Mouse (Mus musculus) neural tube, embryonic 14.5 days (tissue): ENCODE results near the gene Olfr429. TPM values are rescaled to one million over a fixed set of nuclear protein-coding genes. Genes with fewer than 3 reads are reported as not detected.

Experiments
- ATAC-seq: fragments of 200-750 bp; cut with Nextera tagmentation; 2 replicates; pipeline ENCODE4 v1.8.0; 2017; ENCODE audit warnings: low read depth, mild to moderate bottlenecking, moderate TSS enrichment, moderate library complexity
- H3K27ac ChIP-seq: fragments of 300-500 bp; sonication (generic); 2 replicates; pipeline ENCODE4 v1.5.1; 2014; ENCODE audit warnings: low read depth, mild to moderate bottlenecking, control low read depth, low read length, moderate library complexity, mixed read lengths
- H3K27me3 ChIP-seq: fragments of 300-500 bp; sonication (generic); 2 replicates; pipeline ENCODE4 v1.6.1; 2014; ENCODE audit warnings: low read length; ENCODE audit not compliant: control insufficient read depth, insufficient read depth
- H3K36me3 ChIP-seq: fragments of 300-500 bp; sonication (generic); 2 replicates; pipeline ENCODE4 v1.6.1; 2014; ENCODE audit warnings: low read length, mixed read lengths; ENCODE audit not compliant: control insufficient read depth, insufficient read depth
- H3K4me1 ChIP-seq: fragments of 300-500 bp; sonication (generic); 2 replicates; pipeline ENCODE4 v1.6.1; 2014; ENCODE audit warnings: low read length; ENCODE audit not compliant: control insufficient read depth, insufficient read depth
- H3K4me2 ChIP-seq: fragments of 300-500 bp; sonication (generic); 2 replicates; pipeline ENCODE4 v1.6.1; 2014; ENCODE audit warnings: mild to moderate bottlenecking, low read depth, low read length, control low read depth
- H3K4me3 ChIP-seq: fragments of 300-500 bp; sonication (generic); 2 replicates; pipeline ENCODE4 v1.5.1; 2014; ENCODE audit warnings: low read depth, low read length, control low read depth, mixed read lengths
- H3K9ac ChIP-seq: fragments of 300-500 bp; sonication (generic); replicated peaks from 2 replicates; pipeline ENCODE4 v1.6.1; 2014; ENCODE audit warnings: low read depth, mild to moderate bottlenecking, control low read depth, low read length, mixed read lengths
- H3K9me3 ChIP-seq: fragments of 300-500 bp; sonication (generic); 2 replicates; pipeline ENCODE4 v1.6.1; 2016; ENCODE audit warnings: low read length; ENCODE audit not compliant: control insufficient read depth
- WGBS: fragments of 180-500 bp; shearing (Covaris S2); extraction: QIAGEN DNeasy Blood & Tissue Kit; methylation state at CpG from one replicate; pipeline ENCODE4 v1.1.7; 2014; 5-methylcytosine and 5-hydroxymethylcytosine counted together
- polyA plus RNA-seq: library from polyadenylated mRNA; unstranded; fragments of >200 nt; fragmentation: Nextera tagmentation; extraction: Ambion mirVana; gene quantifications from 2 replicates; pipeline ENCODE4 v1.2.1, GENCODE M21; 2014

Gene Olfr429
- polyA plus RNA-seq, 1 experiment from 2014 or later: not detected

- H3K9ac ChIP-seq: no peak overlapping the region
- WGBS: 91% methylated on average over 4 of the region's 4 CpGs
- no peaks in the 10 kb centered on the region for H3K4me1 ChIP-seq
- ATAC-seq: no peak
- H3K9me3 ChIP-seq: no peaks in the 10 kb centered on the region
- no peak overlapping the region for H3K27ac ChIP-seq
- H3K4me2 ChIP-seq: no peak overlapping the region
- no peaks in the 10 kb centered on the region for H3K36me3 ChIP-seq
- H3K27me3 ChIP-seq: no peaks in the 10 kb centered on the region
- H3K4me3 ChIP-seq: no peak overlapping the region
Observed at GRCm38 (mm10) chr1:174050532-174050931, 33.6 kb upstream of the Olfr429 start.

GRCm38 (mm10) chr1:174051515-174051914 lies 32.6 kb upstream of the Olfr429 start:
- no peaks in the 10 kb centered on the region for H3K36me3 ChIP-seq
- H3K9me3 ChIP-seq: no peaks in the 10 kb centered on the region
- no peak overlapping the region for H3K27ac ChIP-seq
- no peak overlapping the region for H3K4me2 ChIP-seq
- no peaks in the 10 kb centered on the region for H3K27me3 ChIP-seq
- ATAC-seq: no peak
- no peak overlapping the region for H3K9ac ChIP-seq
- no peaks in the 10 kb centered on the region for H3K4me1 ChIP-seq
- WGBS: 90% methylated on average over 4 of the region's 4 CpGs
- H3K4me3 ChIP-seq: no peak overlapping the region

DNA sequence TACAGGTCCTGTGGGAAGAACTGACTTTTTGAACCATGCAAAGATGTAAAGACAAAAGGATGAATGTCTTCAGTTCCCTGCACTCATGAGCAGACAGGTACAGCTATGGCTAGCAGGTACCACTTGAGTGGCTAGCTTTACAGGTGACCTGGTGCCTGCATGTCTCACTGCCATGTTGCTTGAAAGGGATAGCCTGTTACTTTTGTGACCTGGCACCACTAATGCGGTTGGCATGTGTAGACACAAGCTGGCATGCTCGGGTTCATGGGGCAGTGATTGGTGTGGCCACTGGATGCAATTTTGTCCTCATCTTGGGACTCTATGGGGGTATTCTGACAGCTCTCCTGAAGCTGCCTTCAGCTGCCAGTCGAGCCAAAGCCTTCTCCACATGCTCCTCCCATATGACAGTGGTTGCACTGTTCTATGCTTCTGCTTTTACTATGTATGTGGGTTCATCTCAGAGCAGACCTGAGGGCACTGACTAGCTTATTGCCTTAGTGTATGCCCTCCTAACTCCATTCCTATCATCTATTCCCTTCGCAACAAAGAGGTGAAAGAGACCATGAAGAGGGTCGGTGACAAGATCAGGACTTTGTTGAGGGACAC lies 32.1 kb upstream of the Olfr429 start:
- WGBS: 93% methylated on average over 5 of the region's 5 CpGs
- Histone ChIP-seq H3K9ac (no peak overlapping the region), H3K27me3 (no peaks in the 10 kb centered on the region), H3K36me3 (no peaks in the 10 kb centered on the region), H3K27ac (no peak overlapping the region), H3K4me2 (no peak overlapping the region), H3K4me3 (no peak overlapping the region), H3K4me1 (no peaks in the 10 kb centered on the region), H3K9me3 (no peaks in the 10 kb centered on the region)
- no peak for ATAC-seq

DNA sequence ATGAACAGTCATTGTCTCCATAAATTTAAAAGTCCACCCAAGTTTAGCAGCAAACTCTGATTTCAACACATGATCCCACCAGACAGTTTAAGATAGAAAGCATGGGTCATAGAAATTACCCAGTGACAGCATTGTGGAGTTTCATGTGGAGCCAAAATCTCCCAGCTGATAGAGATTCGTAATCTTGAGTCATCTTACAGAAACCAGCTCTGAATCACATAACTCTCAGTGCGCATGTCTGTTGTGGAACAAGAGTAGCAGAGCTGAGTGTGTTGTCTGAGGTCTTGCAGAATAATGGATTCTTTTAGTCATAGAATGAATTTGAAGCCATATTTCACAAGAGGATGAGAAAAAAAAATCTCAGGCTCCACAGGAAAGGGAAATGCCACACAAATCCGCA lies 31.1 kb upstream of the Olfr429 start:
- Histone ChIP-seq H3K27ac (no peak overlapping the region), H3K4me3 (no peak overlapping the region), H3K9ac (no peak overlapping the region), H3K4me2 (no peak overlapping the region), H3K27me3 (no peaks in the 10 kb centered on the region), H3K9me3 (no peaks in the 10 kb centered on the region), H3K36me3 (no peaks in the 10 kb centered on the region), H3K4me1 (no peaks in the 10 kb centered on the region)
- WGBS: 89% methylated on average over 3 of the region's 3 CpGs
- no peak for ATAC-seq

GRCm38 (mm10) chr1:174055248-174055647 lies 28.9 kb upstream of the Olfr429 start:
- no peak overlapping the region for H3K9ac ChIP-seq
- no peaks in the 10 kb centered on the region for H3K9me3 ChIP-seq
- no peak overlapping the region for H3K4me3 ChIP-seq
- ATAC-seq: no peak
- no peaks in the 10 kb centered on the region for H3K27me3 ChIP-seq
- H3K27ac ChIP-seq: no peak overlapping the region
- H3K4me1 ChIP-seq: no peaks in the 10 kb centered on the region
- H3K4me2 ChIP-seq: no peak overlapping the region
- no peaks in the 10 kb centered on the region for H3K36me3 ChIP-seq
- 78% methylated on average over 2 of the region's 2 CpGs for WGBS

GRCm38 (mm10) chr1:174066305-174066704 lies 17.8 kb upstream of the Olfr429 start, which contains the start of gene Olfr430:
Olfr430 (plus strand) TSS chr1:174066605.
- Histone ChIP-seq H3K4me3 (no peak within 1 kb of the TSS), H3K4me1 (no peaks in the 10 kb centered on the region), H3K27me3 (no peaks in the 10 kb centered on the region), H3K4me2 (no peak within 1 kb of the TSS), H3K27ac (no peak within 1 kb of the TSS), H3K9ac (no peak within 1 kb of the TSS), H3K36me3 (no peaks in the 10 kb centered on the region), H3K9me3 (no peaks in the 10 kb centered on the region)
- ATAC-seq: no peak
- 90% methylated on average over 3 of the region's 3 CpGs for WGBS

- H3K4me3 ChIP-seq: no peak within 1 kb of the TSS
- no peak within 1 kb of the TSS for H3K27ac ChIP-seq
- no peaks in the 10 kb centered on the region for H3K9me3 ChIP-seq
- no peak within 1 kb of the TSS for H3K4me2 ChIP-seq
- no peak within 1 kb of the TSS for H3K9ac ChIP-seq
- WGBS: 95% methylated on average over 1 of the region's 1 CpGs
- no peaks in the 10 kb centered on the region for H3K4me1 ChIP-seq
- H3K36me3 ChIP-seq: no peaks in the 10 kb centered on the region
- no peaks in the 10 kb centered on the region for H3K27me3 ChIP-seq
- ATAC-seq: no peak
Observed at GRCm38 (mm10) chr1:174096591-174096990, 12.5 kb downstream of the Olfr429 start, which contains the start of gene Olfr427. Olfr427 (plus strand) TSS chr1:174096891.

- 61% methylated on average over 2 of the region's 2 CpGs for WGBS
- Histone ChIP-seq H3K4me3 (no peak overlapping the region), H3K27me3 (no peaks in the 10 kb centered on the region), H3K27ac (no peak overlapping the region), H3K9me3 (no peaks in the 10 kb centered on the region), H3K4me2 (no peak overlapping the region), H3K9ac (no peak overlapping the region), H3K36me3 (no peaks in the 10 kb centered on the region), H3K4me1 (no peaks in the 10 kb centered on the region)
- no peak for ATAC-seq
Observed at GRCm38 (mm10) chr1:174103735-174104134, 19.6 kb downstream of the Olfr429 start.

- no peak within 1 kb of the TSS for H3K27ac ChIP-seq
- 58% methylated on average over 2 of the region's 2 CpGs for WGBS
- no peak for ATAC-seq
- no peaks in the 10 kb centered on the region for H3K9me3 ChIP-seq
- H3K4me1 ChIP-seq: no peaks in the 10 kb centered on the region
- H3K9ac ChIP-seq: no peak within 1 kb of the TSS
- no peak within 1 kb of the TSS for H3K4me3 ChIP-seq
- no peaks in the 10 kb centered on the region for H3K27me3 ChIP-seq
- no peaks in the 10 kb centered on the region for H3K36me3 ChIP-seq
- H3K4me2 ChIP-seq: no peak within 1 kb of the TSS
Observed at GRCm38 (mm10) chr1:174121062-174121461, 36.9 kb downstream of the Olfr429 start, which contains the start of gene Olfr231. Olfr231 (minus strand) TSS chr1:174121162.
